Mouse (Mus musculus) stomach, postnatal 0 days (tissue): ENCODE measurements around the gene Gm45799. TPM values are rescaled to one million over a fixed set of nuclear protein-coding genes. Genes with fewer than 3 reads are reported as not detected.

Experiments
- ATAC-seq: fragments of 200-750 bp; cut with Nextera tagmentation; 2 replicates; pipeline ENCODE4 v1.8.0; 2017; ENCODE audit not compliant: low FRiP score, low TSS enrichment
- DNase-seq: peaks from one replicate; pipeline ENCODE4 v3.0.0-alpha.2; 2016; ENCODE audit warnings: low spot score
- H3K27ac ChIP-seq: fragments of 300-500 bp; sonication (generic); replicated peaks from 2 replicates; pipeline ENCODE4 v1.5.1; 2014; ENCODE audit warnings: mild to moderate bottlenecking, control low read depth
- H3K27me3 ChIP-seq: fragments of 300-500 bp; sonication (generic); 2 replicates; pipeline ENCODE4 v1.6.1; 2014; ENCODE audit warnings: low read length; ENCODE audit not compliant: control insufficient read depth, insufficient read depth
- H3K36me3 ChIP-seq: fragments of 300-500 bp; sonication (generic); 2 replicates; pipeline ENCODE4 v1.6.1; 2014; ENCODE audit warnings: low read length, mixed read lengths; ENCODE audit not compliant: control insufficient read depth, insufficient read depth
- H3K4me1 ChIP-seq: fragments of 300-500 bp; sonication (generic); replicated peaks from 2 replicates; pipeline ENCODE4 v1.6.1; 2014; ENCODE audit warnings: antibody characterized with exemption; ENCODE audit not compliant: control insufficient read depth, insufficient read depth
- H3K4me2 ChIP-seq: fragments of 300-500 bp; sonication (generic); replicated peaks from 2 replicates; pipeline ENCODE4 v1.6.1; 2014; ENCODE audit warnings: low read depth, mild to moderate bottlenecking, control low read depth, moderate library complexity
- H3K4me3 ChIP-seq: fragments of 300-500 bp; sonication (generic); 2 replicates; pipeline ENCODE4 v1.5.1; 2014; ENCODE audit warnings: low read depth, low read length, control low read depth
- H3K9ac ChIP-seq: fragments of 300-500 bp; sonication (generic); 2 replicates; pipeline ENCODE4 v1.6.1; 2014; ENCODE audit warnings: mild to moderate bottlenecking, low read length, control low read depth, mixed read lengths
- H3K9me3 ChIP-seq: fragments of 300-500 bp; sonication (generic); 2 replicates; pipeline ENCODE4 v1.6.1; 2016; ENCODE audit warnings: low read length; ENCODE audit not compliant: control insufficient read depth
- CTCF ChIP-seq: IDR thresholded peaks from 2 replicates; pipeline ENCODE4 v1.5.1; 2016; ENCODE audit warnings: antibody characterized with exemption, low read depth, mild to moderate bottlenecking, moderate library complexity
- EP300 ChIP-seq: optimal IDR thresholded peaks from 2 replicates; pipeline ENCODE3; 2016; ENCODE audit warnings: antibody characterized with exemption
- WGBS: fragments of 180-500 bp; shearing (Covaris S2); extraction: QIAGEN DNeasy Blood & Tissue Kit; methylation state at CpG from one replicate; pipeline ENCODE4 v1.1.7; 2014; 5-methylcytosine and 5-hydroxymethylcytosine counted together
- polyA plus RNA-seq: library from polyadenylated mRNA; unstranded; fragments of >200 nt; fragmentation: Nextera tagmentation; extraction: Ambion mirVana; gene quantifications from 2 replicates; pipeline ENCODE4 v1.2.1, GENCODE M21; 2015

Gm45799 gene
- polyA plus RNA-seq, 1 experiment from 2014 or later: 45.1 TPM

DNA sequence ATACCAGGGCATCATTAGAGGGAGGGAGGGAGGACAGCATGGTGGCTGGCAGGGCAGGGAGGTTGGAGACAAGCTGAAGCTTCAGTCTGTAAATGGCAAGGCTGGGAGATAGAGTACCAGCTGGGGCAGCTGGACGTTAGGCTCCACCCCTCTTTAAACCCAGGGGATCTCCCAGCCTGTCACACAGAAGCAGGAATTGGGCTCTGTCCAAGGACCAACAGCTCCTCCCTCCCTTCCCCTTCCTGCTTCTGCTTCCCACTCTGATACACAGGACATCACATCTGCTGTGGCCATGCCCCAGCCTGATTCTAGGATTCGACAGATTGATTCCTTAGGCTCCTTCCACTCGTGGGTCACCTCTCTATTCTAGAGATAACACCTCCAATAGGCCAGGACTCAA lies 11.7 kb upstream of the Gm45799 start:
- DNase-seq: no peak
- peak; percentile 41; the same call in 1 of the 2 replicates for ATAC-seq

DNA sequence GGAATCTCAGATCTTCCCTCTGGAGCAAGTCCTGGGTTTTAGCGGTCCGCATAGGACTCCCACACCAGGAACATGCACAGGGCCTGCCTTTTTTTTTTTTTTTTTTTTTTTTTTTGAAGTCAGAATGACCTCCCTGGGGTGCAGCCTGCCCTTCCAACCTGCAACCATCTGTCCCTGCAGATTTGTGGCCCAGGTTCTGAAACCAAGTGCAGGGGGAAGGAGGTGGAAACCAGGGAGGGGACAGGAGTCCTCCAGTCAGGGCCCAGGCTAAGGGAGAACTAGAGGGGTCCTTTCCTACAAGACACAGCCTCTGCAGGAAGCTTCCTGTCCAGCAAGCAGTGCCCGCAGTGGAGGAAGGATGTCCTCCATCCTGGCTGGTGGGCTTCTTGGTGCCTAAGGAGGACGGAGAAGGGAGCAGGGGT lies 7.8 kb upstream of the Gm45799 start:
- Histone ChIP-seq H3K27ac (0 out of 2 replicates have a peak overlapping the region, but pooled peaks have one; percentile 18), H3K27me3 (no peaks in the 10 kb centered on the region), H3K9ac (peak overlapping the region; percentile 77), H3K36me3 (peaks cover 3% of the 10 kb centered on the region; the same call in 1 of the 2 replicates), H3K4me1 (peaks cover 9% of the 10 kb centered on the region), H3K4me2 (peak overlapping the region; percentile 73), H3K4me3 (peak overlapping the region; percentile 80), H3K9me3 (no peaks in the 10 kb centered on the region)
- DNase-seq: no peak
- no peak for TF ChIP-seq EP300
- no peak for TF ChIP-seq CTCF
- no peak for ATAC-seq
- 27% methylated on average over 4 of the region's 4 CpGs for WGBS

More for the DNA sequence above, 11.7 kb upstream of the Gm45799 start:
- 17% methylated on average over 3 of the region's 3 CpGs for WGBS
- TF ChIP-seq EP300 (no peak), CTCF (no peak)
- Histone ChIP-seq H3K27ac (peak overlapping the region; percentile 69), H3K4me1 (peaks cover 7% of the 10 kb centered on the region), H3K27me3 (no peaks in the 10 kb centered on the region), H3K4me2 (no peak overlapping the region), H3K9ac (no peak overlapping the region), H3K36me3 (peaks cover 5% of the 10 kb centered on the region; the same call in 1 of the 2 replicates), H3K9me3 (no peaks in the 10 kb centered on the region), H3K4me3 (no peak overlapping the region)

DNA sequence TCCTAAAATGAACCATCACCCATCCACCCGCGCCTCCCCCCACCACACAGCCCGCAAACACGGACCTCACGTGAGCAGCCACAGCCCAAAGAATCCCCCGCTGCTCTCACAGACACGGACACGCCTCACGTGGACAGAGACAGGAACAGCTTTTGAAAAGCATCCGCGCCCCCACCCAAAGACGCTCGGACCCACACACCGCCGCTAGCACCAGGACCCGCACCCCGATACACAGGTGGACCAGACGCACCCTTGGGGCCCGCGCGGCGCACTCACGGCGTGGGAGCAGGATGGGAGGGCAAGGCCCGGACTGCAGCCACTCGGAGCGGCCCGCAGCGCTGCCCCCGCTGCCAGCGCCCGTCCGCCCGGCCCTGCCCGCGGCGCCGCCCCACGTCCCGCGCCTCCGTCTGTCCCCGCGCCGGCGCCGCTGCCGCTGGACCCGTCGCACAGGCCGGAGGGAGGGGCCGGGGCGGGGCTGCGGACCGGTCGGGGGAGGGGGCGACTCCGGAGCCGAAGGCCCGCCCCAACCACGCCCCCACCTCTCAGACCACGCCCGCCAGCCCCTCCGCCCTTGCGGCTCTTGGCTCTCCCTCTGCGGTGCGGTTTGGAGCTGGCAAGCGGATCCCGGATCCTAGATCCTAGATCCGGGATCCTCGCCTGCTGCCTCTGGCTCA lies 7.1 kb upstream of the Gm45799 start, which contains the start of gene Trim3:
Gene Trim3 (minus strand): TSS at position 445 of the 674 bp plus-strand sequence.
- peak within 1 kb of the TSS; percentile 80 for H3K4me3 ChIP-seq
- peak within 1 kb of the TSS; percentile 83 for H3K27ac ChIP-seq
- ATAC-seq: peak; percentile 92
- peak; percentile 95 for DNase-seq
- peaks cover 3% of the 10 kb centered on the region; the same call in 1 of the 2 replicates for H3K36me3 ChIP-seq
- peak within 1 kb of the TSS; percentile 73 for H3K4me2 ChIP-seq
- H3K27me3 ChIP-seq: no peaks in the 10 kb centered on the region
- WGBS: under 1% methylated on average over 52 of the region's 71 CpGs
- peaks cover 9% of the 10 kb centered on the region for H3K4me1 ChIP-seq
- 0 out of 2 replicates have a peak, but pooled peaks have one; percentile 3 for TF ChIP-seq CTCF
- no peak for TF ChIP-seq EP300
- H3K9me3 ChIP-seq: no peaks in the 10 kb centered on the region
- H3K9ac ChIP-seq: peak within 1 kb of the TSS; percentile 77

DNA sequence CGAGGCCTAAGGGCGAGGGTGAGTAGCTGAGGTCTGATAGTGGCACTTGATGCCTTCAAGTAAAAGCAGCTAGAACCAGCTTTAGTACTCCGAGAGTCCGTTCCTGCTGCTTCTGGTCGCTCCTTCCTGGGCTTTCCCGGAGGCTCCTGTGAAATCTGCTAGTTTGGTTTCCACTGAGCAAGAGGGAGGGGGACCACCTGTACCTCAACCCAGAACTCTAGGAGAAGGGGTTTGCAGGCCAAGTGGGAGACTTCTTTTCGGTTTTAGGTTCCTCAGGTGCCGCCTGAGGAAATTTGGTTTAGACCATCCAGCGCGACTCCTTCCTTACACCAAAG lies 6.6 kb upstream of the Gm45799 start:
- H3K9me3 ChIP-seq: no peaks in the 10 kb centered on the region
- TF ChIP-seq EP300: no peak
- no peak for TF ChIP-seq CTCF
- peaks cover 8% of the 10 kb centered on the region for H3K4me1 ChIP-seq
- H3K4me3 ChIP-seq: peak overlapping the region; percentile 80
- DNase-seq (no peak), ATAC-seq (no peak)
- 12% methylated on average over 10 of the region's 10 CpGs for WGBS
- peak overlapping the region; percentile 77 for H3K9ac ChIP-seq
- H3K4me2 ChIP-seq: peak overlapping the region; percentile 73
- peaks cover 3% of the 10 kb centered on the region; the same call in 1 of the 2 replicates for H3K36me3 ChIP-seq
- H3K27me3 ChIP-seq: no peaks in the 10 kb centered on the region
- peak overlapping the region; percentile 83 for H3K27ac ChIP-seq

DNA sequence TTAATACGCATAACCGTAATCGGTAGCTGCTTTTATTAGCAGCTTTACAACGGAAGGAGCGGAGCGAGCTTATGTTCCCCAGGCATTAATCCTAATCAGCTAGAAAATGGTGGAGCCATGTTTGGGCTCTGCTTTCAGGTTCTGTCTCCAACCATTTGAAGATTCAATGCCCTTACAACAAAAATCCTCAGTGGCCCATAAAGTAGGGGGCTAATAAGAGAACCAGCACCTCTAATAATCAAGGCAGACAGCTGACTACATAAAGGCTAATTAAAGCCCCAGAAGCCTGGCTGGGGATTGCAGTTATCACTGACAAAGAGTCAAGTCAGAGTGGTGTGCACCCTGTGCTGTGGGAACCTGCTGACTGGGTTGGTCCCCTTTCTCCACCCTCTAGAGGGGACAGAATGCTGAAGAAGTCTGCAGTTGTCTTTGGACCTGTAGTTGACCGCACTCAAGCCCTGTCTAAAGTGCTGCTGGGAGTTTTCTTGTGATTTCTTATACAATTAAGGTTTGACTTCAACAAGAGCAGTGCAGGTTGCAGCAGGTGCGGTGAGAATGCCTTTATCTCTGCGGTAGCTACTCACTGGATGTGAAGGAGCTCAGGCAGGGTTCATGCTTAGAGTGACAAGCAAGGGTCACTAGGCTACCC lies 6.0 kb upstream of the Gm45799 start:
- Histone ChIP-seq H3K9me3 (no peaks in the 10 kb centered on the region), H3K4me1 (peaks cover 6% of the 10 kb centered on the region), H3K27me3 (no peaks in the 10 kb centered on the region), H3K4me3 (peak overlapping the region; percentile 80; the same call in 1 of the 2 replicates), H3K9ac (peak overlapping the region; percentile 77; the same call in 1 of the 2 replicates), H3K4me2 (peak overlapping the region; percentile 73), H3K27ac (peak overlapping the region; percentile 83), H3K36me3 (peaks cover 3% of the 10 kb centered on the region; the same call in 1 of the 2 replicates)
- ATAC-seq (no peak), DNase-seq (no peak)
- no peak for TF ChIP-seq EP300
- no peak for TF ChIP-seq CTCF
- WGBS: 47% methylated on average over 9 of the region's 9 CpGs

DNA sequence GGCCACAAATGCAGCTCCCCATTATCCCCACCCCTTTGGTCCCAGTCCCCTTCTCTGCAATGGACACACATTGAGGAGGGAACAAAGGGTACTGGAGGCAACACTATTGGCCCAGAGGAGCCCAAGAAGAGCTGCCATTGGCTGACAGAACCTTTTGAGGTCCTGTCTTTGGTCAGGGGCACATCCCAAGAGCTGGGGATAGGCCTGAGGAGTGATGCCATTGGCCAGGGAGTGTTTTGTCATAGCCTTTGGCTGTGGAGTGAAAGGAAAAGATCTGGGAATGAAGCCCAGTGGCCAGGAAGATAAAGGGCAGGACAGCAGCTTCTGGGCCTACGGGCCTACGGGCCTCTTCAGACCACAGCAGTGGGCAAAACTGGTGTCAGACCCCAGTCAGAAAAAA lies 4.6 kb upstream of the Gm45799 start:
- DNase-seq (no peak), ATAC-seq (no peak)
- no peak overlapping the region for H3K9ac ChIP-seq
- peaks cover 9% of the 10 kb centered on the region; the same call in 1 of the 2 replicates for H3K4me1 ChIP-seq
- H3K4me2 ChIP-seq: no peak overlapping the region
- no peaks in the 10 kb centered on the region for H3K27me3 ChIP-seq
- WGBS: 96% methylated on average over 2 of the region's 2 CpGs
- H3K4me3 ChIP-seq: no peak overlapping the region
- no peaks in the 10 kb centered on the region for H3K9me3 ChIP-seq
- no peak for TF ChIP-seq CTCF
- no peak for TF ChIP-seq EP300
- peaks cover 3% of the 10 kb centered on the region; the same call in 1 of the 2 replicates for H3K36me3 ChIP-seq
- H3K27ac ChIP-seq: no peak overlapping the region
